Mouse (Mus musculus) brain, embryonic 14.5 days (tissue): ENCODE data around the gene Fzr1.

Experiments used
- CTCF ChIP-seq: fragments of 200-500 bp; IDR thresholded peaks from 2 replicates; pipeline ENCODE4 v1.5.1; 2012; ENCODE audit warnings: inconsistent platforms, mild to moderate bottlenecking, moderate library complexity, borderline replicate concordance; ENCODE audit not compliant: insufficient read depth, insufficient read length; ENCODE audit errors: extremely low read depth
- POLR2A ChIP-seq: fragments of 200-500 bp; IDR thresholded peaks from 2 replicates; pipeline ENCODE4 v1.6.1; 2012; ENCODE audit warnings: mild to moderate bottlenecking, inconsistent platforms, borderline replicate concordance; ENCODE audit not compliant: poor library complexity, insufficient read depth, insufficient read length, severe bottlenecking; ENCODE audit errors: extremely low read depth

- TF ChIP-seq CTCF (no peak), POLR2A (no peak)
Observed at GRCm38 (mm10) chr10:81408424-81408729, 30.1 kb upstream of the Fzr1 start.
